Mouse (Mus musculus) left cerebral cortex, postnatal 25 days (tissue): ENCODE data around the gene Stn1. TPM values are rescaled to one million over a fixed set of nuclear protein-coding genes. Genes with fewer than 3 reads are reported as not detected.

Experiments
- DNase-seq, 2 experiments: peaks; one replicate each; pipeline ENCODE4 v3.0.0; 2022; ENCODE audit warnings: low spot score in 2 of 2, mixed read lengths in 1 of 2
- intact Hi-C: fragments of 180-260 bp; cut with DNase I; formaldehyde crosslinking; loops from one replicate; pipeline ENCODE4 v1.15.1; 2025
- total RNA-seq, 2 experiments: library from RNA; stranded (reverse); gene quantifications; 2 replicates each; pipeline ENCODE4 v1.2.3; 2021

Gene Stn1
- total RNA-seq, 2 experiments from 2014 or later: 29.4 to 31.9 TPM

DNA sequence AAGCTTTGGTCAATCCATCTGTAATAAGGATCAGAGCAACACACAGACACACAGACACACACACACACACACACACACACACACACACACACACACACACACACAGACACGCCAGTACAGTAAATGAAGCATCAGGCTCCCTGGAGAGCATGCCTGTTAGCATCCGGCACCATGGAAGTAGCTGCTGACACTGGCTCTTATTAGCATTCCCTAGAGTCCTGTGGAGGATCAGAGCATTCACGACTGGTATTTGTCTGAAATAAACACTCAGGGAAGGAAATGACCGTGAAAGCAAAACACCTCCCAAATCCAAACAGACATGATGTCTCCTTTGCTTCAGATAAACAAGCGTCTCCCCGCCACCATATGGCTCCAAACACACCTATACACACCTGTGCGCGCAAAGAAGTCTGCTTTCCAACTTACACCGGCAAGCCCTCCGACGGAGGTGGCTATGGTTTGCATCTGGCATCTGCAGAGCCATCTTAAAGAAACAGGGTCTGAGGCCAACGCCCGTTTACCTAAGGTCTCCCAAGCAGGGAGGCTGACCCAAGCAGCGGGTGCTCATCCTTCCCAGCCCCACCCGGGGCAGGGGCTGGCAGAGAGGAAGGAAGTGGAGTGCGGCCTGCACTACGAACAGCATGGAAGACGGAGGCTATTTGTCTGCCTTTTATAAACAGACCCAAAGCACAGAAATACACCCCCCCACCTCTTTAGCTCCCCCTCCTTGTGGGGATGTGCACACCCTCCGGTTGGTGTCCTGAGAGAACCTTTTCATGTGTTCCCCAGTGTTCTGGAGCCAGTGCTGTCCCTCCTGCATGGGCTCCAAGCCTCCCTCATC lies 77.0 kb downstream of the Stn1 start:
- intact Hi-C loops: no loop called here
- no peak for DNase-seq

DNA sequence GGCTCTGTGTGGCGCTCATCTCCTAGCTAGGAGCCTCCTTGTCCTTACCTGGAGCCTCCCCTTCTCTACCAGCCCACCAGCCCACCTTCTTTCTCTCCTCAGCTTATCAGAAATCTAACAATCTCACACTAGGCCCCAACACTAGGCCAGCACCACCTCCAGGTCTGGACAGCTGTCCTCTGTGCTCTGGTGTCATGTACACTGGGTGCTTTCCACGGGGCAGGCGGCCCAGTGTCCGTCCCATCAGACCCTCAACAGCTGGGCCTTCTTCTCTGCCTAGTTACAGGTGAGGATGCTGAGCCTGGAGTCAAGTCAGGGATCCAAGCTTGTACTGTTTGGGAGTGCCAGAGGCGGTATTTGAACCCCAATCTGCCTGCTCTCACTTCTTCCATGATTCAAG lies 78.1 kb downstream of the Stn1 start:
- intact Hi-C loops: no loop called here
- no peak for DNase-seq

DNA sequence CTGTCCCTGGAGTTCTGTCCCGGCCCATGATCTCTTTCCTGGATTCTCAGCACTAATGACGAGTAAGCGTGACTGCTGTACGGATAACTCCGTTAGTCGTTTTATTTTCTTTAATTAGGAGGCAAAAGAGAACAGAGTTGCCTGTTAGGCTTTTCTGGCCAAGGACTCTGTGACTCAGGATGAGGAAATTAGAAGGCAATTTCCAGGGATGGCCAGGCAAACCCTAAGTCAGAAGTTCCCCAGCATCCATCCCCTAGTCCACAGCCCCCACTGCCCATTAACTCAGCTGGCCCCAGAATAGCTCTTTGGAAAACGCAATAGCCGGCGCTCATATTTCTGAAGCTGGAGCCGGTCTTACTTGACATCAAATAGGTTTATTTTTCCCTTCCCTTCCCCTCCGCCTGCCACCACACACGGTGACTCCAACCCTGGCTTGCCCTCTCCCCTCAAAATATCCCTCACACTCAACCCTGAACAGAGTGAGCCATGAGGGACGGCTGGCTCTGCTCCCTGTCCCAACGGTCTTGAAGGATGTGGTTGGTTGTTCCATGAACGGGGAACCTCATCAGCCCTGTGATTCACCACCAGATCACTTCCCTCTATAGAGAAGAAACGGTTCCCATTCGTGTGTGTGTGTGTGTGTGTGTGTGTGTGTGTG lies 78.7 kb downstream of the Stn1 start:
- DNase-seq: no peak

DNA sequence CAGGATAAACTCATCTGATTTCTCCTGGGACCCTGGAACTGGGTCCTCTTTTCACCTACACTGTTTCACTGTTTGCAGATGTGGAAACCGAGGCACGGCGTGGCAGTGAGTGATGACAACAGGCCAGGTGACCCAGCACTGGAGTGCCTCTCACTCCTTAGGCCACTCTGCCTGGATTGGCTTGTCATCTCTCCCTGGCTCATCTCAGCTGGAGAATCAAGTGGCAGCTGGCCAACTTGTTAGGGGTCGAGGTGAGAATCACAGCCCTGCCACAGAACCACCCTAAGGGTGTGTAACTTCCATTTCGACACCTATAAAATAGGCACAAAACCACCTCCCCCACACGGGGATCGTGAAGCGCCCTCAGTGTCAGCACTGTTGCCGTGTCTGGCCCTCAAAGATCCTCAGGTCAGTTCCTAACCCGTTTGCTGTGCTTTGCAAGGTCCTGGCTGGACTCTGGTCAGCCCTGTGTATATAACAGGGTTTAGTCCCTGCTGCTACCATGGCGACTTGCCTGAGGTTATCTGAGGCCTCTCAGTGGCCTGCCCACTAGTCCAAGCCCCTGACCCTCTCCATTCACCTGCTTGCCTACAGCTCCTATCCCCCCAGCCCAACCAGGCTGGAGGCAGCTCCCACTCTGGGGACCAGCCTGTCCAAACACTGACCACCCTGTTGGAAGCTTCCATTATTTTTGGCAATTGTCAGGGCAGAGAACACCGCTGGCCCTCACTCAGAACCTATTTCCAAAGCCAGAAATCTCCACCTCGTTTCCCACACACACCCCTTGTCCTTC lies 79.4 kb downstream of the Stn1 start:
- DNase-seq: no peak
- intact Hi-C loops: no loop called here

More for the DNA sequence above, 78.7 kb downstream of the Stn1 start:
- intact Hi-C loops: no loop called here

DNA sequence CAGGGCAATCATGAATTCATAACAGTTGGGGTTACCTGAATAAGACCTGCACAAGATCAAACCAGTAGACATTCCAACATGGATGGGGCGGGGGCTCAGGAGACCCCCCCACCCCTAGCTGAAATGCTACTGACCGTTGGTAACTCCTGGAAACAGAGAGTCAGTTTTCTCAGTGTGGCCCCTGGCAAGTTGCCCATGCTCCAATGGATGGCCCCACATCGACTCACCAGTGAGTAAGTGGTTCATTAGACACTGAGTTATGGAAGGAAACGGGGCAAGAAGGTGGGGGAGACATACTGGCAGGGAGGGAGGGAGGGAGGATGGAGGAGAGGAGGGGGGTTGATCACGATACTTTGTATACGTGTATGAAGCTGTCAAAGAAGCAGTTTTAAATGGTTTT lies 81.3 kb downstream of the Stn1 start:
- intact Hi-C loops: no loop called here
- DNase-seq: no peak

DNA sequence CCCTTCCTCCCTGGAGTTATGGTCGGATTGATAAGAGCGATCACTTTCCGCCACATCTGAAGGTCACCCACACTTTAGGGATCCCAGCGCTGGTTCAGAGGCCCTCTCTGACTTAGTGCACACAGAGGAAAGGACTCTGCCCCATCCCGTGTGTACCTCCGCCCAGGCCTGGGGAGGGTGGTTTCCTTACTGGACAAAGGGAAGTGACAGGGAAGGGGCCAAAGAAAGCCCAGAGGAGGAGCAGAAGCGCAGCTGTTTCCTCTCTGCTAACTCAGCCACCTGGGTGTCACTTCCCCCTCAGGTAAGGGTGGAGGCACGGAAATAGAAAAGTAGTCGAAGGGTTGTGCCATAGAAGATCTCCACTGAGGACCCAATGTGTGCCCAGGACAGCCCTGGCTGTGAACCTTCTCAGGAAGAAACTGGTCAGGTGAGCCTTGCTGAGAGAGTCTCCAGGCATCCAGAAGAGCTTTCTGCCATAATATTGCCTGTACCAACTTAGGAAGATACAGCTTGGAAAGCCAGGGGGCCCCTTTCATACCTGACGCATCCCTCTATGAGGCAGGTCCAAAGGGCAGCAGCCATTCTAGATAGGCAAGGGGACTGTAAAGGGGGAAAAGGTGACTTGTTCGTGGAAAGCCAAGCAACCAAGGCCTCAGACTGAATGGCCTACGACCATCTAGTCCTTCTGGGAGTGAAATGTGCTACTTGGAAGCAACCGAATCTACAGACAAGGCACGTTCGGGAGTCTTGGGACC lies 82.1 kb downstream of the Stn1 start:
- DNase-seq: no peak
- intact Hi-C loops: no loop called here

DNA sequence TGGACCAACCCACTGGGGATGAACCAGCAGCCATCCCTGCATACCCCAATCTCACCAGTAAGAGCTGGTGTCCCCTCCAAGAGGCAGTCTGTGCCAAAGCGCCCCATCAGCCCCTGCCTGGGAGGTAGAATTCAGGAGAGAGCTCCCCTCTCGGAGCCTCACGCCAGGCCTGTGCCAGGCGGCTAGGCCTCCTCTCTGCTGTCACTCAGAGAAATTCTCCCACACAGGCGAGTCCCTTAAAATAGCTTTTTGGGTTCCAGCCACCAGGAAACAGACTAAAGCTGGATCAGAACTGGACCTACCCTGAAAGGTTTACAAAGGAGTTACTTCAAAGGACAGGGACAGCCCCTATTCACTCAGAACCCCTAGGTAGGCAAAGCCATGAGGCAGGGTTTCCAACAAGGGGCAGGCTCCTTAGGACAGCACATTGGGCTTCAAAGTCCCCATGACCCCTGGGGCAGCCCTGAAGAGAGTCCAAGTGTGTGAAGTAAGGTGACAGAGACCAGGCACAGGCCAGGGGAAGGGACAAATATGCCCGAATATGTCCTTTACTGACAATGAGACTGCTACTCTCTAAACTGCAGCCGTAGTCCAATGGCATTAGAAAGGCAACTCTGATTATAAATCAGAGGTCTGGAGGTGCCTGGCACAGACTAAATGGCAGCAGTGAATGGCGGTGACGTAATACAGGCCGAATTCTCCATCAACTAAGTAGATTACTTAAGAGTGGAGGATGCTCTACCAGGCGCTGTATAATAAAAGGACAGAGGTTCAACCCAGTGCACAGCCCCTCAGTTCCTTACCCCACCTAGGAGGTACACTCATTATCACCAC lies 82.9 kb downstream of the Stn1 start:
- DNase-seq: peak; percentile 45 to 71
- intact Hi-C loops: no loop called here

DNA sequence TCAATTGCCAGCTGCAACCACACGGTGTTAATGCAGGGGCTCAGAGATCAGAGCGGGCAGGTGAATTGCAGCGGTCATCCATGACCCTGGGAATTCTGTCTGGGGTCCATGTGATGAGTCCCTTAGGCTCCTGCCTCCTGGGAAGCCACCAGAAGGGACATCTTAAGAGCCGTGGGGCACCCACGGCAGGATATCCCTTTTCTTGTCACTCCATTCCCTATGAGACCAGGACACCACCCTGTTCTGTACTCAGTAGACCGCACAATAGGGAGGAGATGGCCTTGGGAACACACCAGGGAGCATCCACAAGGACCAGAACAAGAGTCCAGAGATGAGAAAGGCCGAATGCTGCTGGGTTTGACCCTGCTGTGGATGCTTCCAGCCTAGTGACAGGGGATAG lies 84.0 kb downstream of the Stn1 start:
- DNase-seq: no peak
- intact Hi-C loops: no loop called here

DNA sequence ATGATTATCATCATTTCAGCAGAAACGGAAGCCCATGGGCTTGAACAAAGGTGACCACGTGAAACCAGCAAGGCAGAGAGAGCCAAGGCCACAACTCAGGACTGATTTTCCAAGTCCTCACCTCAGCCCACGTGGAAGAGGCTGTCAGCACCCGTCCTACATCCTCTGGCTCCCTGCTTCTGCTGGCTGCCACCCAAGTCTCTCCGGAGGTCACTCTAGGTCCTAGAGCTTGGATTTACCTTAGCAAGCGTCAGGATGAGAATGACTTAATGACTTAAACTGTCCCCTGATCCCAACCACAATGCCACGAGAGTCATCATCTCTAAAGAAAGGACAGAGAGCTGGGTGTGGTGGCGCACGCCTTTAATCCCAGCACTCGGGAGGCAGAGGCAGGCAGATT lies 84.6 kb downstream of the Stn1 start:
- intact Hi-C loops: no loop called here
- no peak for DNase-seq

DNA sequence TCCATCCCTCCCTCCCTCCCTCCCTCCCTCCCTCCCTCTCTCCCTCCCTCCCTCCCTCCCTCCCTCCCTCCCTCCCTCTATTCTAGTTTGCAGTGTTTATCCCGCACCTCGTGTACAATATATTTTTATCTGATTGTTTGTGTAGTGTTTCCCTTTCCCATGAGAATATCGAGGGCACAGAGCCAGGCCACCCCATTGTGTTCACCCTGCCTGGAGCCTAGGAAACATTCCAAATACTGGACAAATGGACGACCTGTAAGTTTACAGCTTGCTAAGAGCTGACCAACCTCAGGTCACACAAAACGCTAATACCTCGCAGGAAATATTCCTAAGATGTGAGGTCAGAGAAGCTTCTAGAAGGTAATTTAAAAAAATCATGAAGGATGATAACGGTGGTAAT lies 85.1 kb downstream of the Stn1 start:
- intact Hi-C loops: no loop called here
- no peak for DNase-seq

DNA sequence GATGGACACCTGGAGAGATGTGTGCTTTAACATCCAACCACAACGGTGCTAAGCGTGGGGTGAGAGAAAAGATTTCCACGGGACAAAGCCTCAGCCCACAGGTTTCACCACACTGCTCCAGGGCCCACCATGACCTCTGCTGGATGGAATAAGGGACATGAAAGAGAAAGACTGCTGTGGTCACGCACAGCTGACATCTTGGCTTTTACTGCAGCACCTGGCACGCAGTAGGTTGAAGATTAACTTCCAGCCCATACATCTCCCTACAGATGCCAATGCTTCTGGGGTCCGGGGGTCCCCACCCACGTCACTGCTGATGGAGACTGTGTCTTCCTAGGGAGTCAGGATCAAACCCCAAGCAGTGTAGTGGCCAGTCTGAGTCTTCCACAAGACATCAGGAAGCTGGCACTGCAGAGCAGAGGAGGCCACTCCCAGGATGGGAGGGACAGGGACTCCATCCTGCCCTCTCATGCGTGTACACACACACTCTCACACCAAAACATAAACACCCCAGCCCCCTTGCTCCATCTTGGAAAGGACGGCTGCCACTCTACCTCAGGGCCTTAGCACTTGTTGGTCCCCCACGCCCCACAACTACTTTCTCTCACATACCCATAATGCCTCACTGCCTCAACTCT lies 85.7 kb downstream of the Stn1 start:
- intact Hi-C loops: no loop called here
- no peak for DNase-seq

Other genes with a start within 250 kb of the Stn1 start
- 10 to 100 TPM; 33.9 to 35.9 TPM for gene Sh3pxd2a, start 73.1 kb downstream of the Stn1 start, total RNA-seq
- gene Slk, start 42.2 kb upstream of the Stn1 start, total RNA-seq: 10 to 100 TPM; 57.1 to 57.6 TPM
- under 1 TPM; 0.62 to 0.83 TPM for gene Col17a1, start 154.6 kb upstream of the Stn1 start, total RNA-seq
- 10 to 100 TPM; 92.2 to 96.6 TPM for gene Sfr1, start 194.2 kb upstream of the Stn1 start, total RNA-seq